Mouse (Mus musculus): ENCODE measurements at regions not wholly inside any gene's neighbourhood (a gene's known extent, or its start where the extent isn't known, plus 50 kb on each side); places are given as distances from the start of the nearest gene placed in this dataset.

GRCm38 (mm10) chr12:71624676-71625075 is 206.2 kb upstream of the Daam1 start:
- Histone ChIP-seq H3K27me3 (0 out of 2 replicates have a peak, but pooled peaks cover 5% of the 10 kb centered on the region), H3K4me1 (replicated peaks) (peaks cover 36% of the 10 kb centered on the region), H3K27ac (no peak overlapping the region), H3K36me3 (no peaks in the 10 kb centered on the region), H3K9me3 (no peaks in the 10 kb centered on the region), H3K9ac (no peak overlapping the region), H3K4me3 (no peak overlapping the region), H3K4me2 (no peak overlapping the region)
- no peak for ATAC-seq (ENCODE audit: low FRiP score)
- WGBS, result 21% methylated on average over 6 of the region's 6 CpGs

GRCm38 (mm10) chr12:71625115-71625514 is 205.8 kb upstream of the Daam1 start:
- Histone ChIP-seq H3K4me3 (no peak overlapping the region), H3K27ac (no peak overlapping the region), H3K9ac (no peak overlapping the region), H3K9me3 (no peaks in the 10 kb centered on the region), H3K36me3 (no peaks in the 10 kb centered on the region), H3K4me2 (no peak overlapping the region), H3K27me3 (0 out of 2 replicates have a peak, but pooled peaks cover 5% of the 10 kb centered on the region), H3K4me1 (replicated peaks) (peaks cover 36% of the 10 kb centered on the region)
- ATAC-seq (ENCODE audit: low FRiP score), result no peak
- 57% methylated on average over 4 of the region's 4 CpGs for WGBS

GRCm38 (mm10) chr12:71626801-71627200 is 204.1 kb upstream of the Daam1 start:
- no peak for ATAC-seq (ENCODE audit: low FRiP score)
- WGBS, result 70% methylated on average over 4 of the region's 4 CpGs
- H3K9ac ChIP-seq, result no peak overlapping the region
- 0 out of 2 replicates have a peak, but pooled peaks cover 5% of the 10 kb centered on the region for H3K27me3 ChIP-seq
- H3K36me3 ChIP-seq, result no peaks in the 10 kb centered on the region
- H3K9me3 ChIP-seq, result no peaks in the 10 kb centered on the region
- no peak overlapping the region for H3K4me3 ChIP-seq
- no peak overlapping the region for H3K27ac ChIP-seq
- H3K4me2 ChIP-seq, result no peak overlapping the region
- H3K4me1 ChIP-seq (replicated peaks), result peaks cover 36% of the 10 kb centered on the region

- WGBS, result 68% methylated on average over 17 of the region's 17 CpGs
- no peak for ATAC-seq (ENCODE audit: low FRiP score)
Measured at GRCm38 (mm10) chr12:71627421-71628339, 203.2 kb upstream of the Daam1 start.

GRCm38 (mm10) chr12:71628340-71628738 is 202.5 kb upstream of the Daam1 start:
- H3K9ac ChIP-seq, result no peak overlapping the region
- no peaks in the 10 kb centered on the region for H3K36me3 ChIP-seq
- no peak overlapping the region for H3K4me2 ChIP-seq
- H3K4me3 ChIP-seq, result no peak overlapping the region
- 53% methylated on average over 5 of the region's 5 CpGs for WGBS
- H3K4me1 ChIP-seq (replicated peaks), result peaks cover 36% of the 10 kb centered on the region
- no peaks in the 10 kb centered on the region for H3K9me3 ChIP-seq
- H3K27me3 ChIP-seq, result 0 out of 2 replicates have a peak, but pooled peaks cover 5% of the 10 kb centered on the region
- no peak for ATAC-seq (ENCODE audit: low FRiP score)
- H3K27ac ChIP-seq, result no peak overlapping the region

More at GRCm38 (mm10) chr12:71627421-71628339, 203.2 kb upstream of the Daam1 start:
- Histone ChIP-seq H3K4me2 (no peak overlapping the region), H3K9me3 (no peaks in the 10 kb centered on the region), H3K4me3 (no peak overlapping the region), H3K36me3 (no peaks in the 10 kb centered on the region), H3K9ac (no peak overlapping the region), H3K27ac (no peak overlapping the region), H3K4me1 (replicated peaks) (peaks cover 36% of the 10 kb centered on the region), H3K27me3 (0 out of 2 replicates have a peak, but pooled peaks cover 5% of the 10 kb centered on the region)

- Histone ChIP-seq H3K36me3 (no peaks in the 10 kb centered on the region), H3K4me1 (replicated peaks) (peaks cover 36% of the 10 kb centered on the region), H3K4me3 (no peak overlapping the region), H3K27me3 (0 out of 2 replicates have a peak, but pooled peaks cover 5% of the 10 kb centered on the region), H3K9ac (no peak overlapping the region), H3K9me3 (no peaks in the 10 kb centered on the region), H3K27ac (no peak overlapping the region), H3K4me2 (no peak overlapping the region)
- no peak for ATAC-seq (ENCODE audit: low FRiP score)
- WGBS, result 83% methylated on average over 10 of the region's 10 CpGs
Measured at GRCm38 (mm10) chr12:71628796-71629195, 202.1 kb upstream of the Daam1 start.

GRCm38 (mm10) chr12:71630386-71630785 is 200.5 kb upstream of the Daam1 start:
- H3K9ac ChIP-seq, result no peak overlapping the region
- no peak overlapping the region for H3K27ac ChIP-seq
- H3K4me3 ChIP-seq, result no peak overlapping the region
- no peak overlapping the region for H3K4me2 ChIP-seq
- peaks cover 25% of the 10 kb centered on the region for H3K4me1 ChIP-seq (replicated peaks)
- no peaks in the 10 kb centered on the region for H3K9me3 ChIP-seq
- no peaks in the 10 kb centered on the region for H3K36me3 ChIP-seq
- no peak for ATAC-seq (ENCODE audit: low FRiP score)
- 92% methylated on average over 3 of the region's 3 CpGs for WGBS
- 0 out of 2 replicates have a peak, but pooled peaks cover 5% of the 10 kb centered on the region for H3K27me3 ChIP-seq

- WGBS, result 84% methylated on average over 6 of the region's 6 CpGs
- ATAC-seq (ENCODE audit: low FRiP score), result no peak
Measured at GRCm38 (mm10) chr12:71636300-71636699, 194.6 kb upstream of the Daam1 start.

GRCm38 (mm10) chr12:71637248-71637647 is 193.6 kb upstream of the Daam1 start:
- no peaks in the 10 kb centered on the region for H3K27me3 ChIP-seq
- no peak for ATAC-seq (ENCODE audit: low FRiP score)
- no peak overlapping the region for H3K4me3 ChIP-seq
- H3K4me1 ChIP-seq (replicated peaks), result peaks cover 8% of the 10 kb centered on the region
- no peak overlapping the region for H3K27ac ChIP-seq
- no peaks in the 10 kb centered on the region for H3K9me3 ChIP-seq
- no peak overlapping the region for H3K9ac ChIP-seq
- WGBS, result 76% methylated on average over 3 of the region's 3 CpGs
- no peaks in the 10 kb centered on the region for H3K36me3 ChIP-seq
- no peak overlapping the region for H3K4me2 ChIP-seq

More at GRCm38 (mm10) chr12:71636300-71636699, 194.6 kb upstream of the Daam1 start:
- Histone ChIP-seq H3K27me3 (no peaks in the 10 kb centered on the region), H3K4me2 (no peak overlapping the region), H3K36me3 (no peaks in the 10 kb centered on the region), H3K4me1 (replicated peaks) (peaks cover 4% of the 10 kb centered on the region), H3K9me3 (no peaks in the 10 kb centered on the region), H3K27ac (no peak overlapping the region), H3K9ac (no peak overlapping the region), H3K4me3 (no peak overlapping the region)

GRCm38 (mm10) chr12:71638246-71638645 is 192.6 kb upstream of the Daam1 start:
- Histone ChIP-seq H3K9ac (no peak overlapping the region), H3K27ac (no peak overlapping the region), H3K4me3 (no peak overlapping the region), H3K4me2 (no peak overlapping the region), H3K27me3 (no peaks in the 10 kb centered on the region), H3K9me3 (no peaks in the 10 kb centered on the region), H3K4me1 (replicated peaks) (peaks cover 13% of the 10 kb centered on the region), H3K36me3 (no peaks in the 10 kb centered on the region)
- 52% methylated on average over 8 of the region's 8 CpGs for WGBS
- ATAC-seq (ENCODE audit: low FRiP score), result no peak

- no peak for ATAC-seq (ENCODE audit: low FRiP score)
- Histone ChIP-seq H3K4me1 (replicated peaks) (peaks cover 14% of the 10 kb centered on the region), H3K27ac (no peak overlapping the region), H3K9ac (no peak overlapping the region), H3K9me3 (no peaks in the 10 kb centered on the region), H3K27me3 (no peaks in the 10 kb centered on the region), H3K4me3 (no peak overlapping the region), H3K36me3 (no peaks in the 10 kb centered on the region), H3K4me2 (no peak overlapping the region)
- 66% methylated on average over 10 of the region's 10 CpGs for WGBS
Measured at GRCm38 (mm10) chr12:71640058-71640501, 190.8 kb upstream of the Daam1 start.

- no peak overlapping the region for H3K4me3 ChIP-seq
- 88% methylated on average over 2 of the region's 2 CpGs for WGBS
- peaks cover 14% of the 10 kb centered on the region for H3K4me1 ChIP-seq (replicated peaks)
- no peaks in the 10 kb centered on the region for H3K36me3 ChIP-seq
- no peaks in the 10 kb centered on the region for H3K27me3 ChIP-seq
- H3K4me2 ChIP-seq, result no peak overlapping the region
- no peaks in the 10 kb centered on the region for H3K9me3 ChIP-seq
- no peak overlapping the region for H3K27ac ChIP-seq
- no peak overlapping the region for H3K9ac ChIP-seq
- ATAC-seq (ENCODE audit: low FRiP score), result no peak
Measured at GRCm38 (mm10) chr12:71641486-71641885, 189.4 kb upstream of the Daam1 start.

Measured in hindbrain, embryonic 13.5 days (tissue).